Mouse (Mus musculus) cerebellum, adult 11-12 months (tissue): Measurements from ENCODE around the gene Ppa2.
A peak's percentile ranks its signal among the peaks of the same experiment; 100 is the strongest.

Experiments
- DNase-seq: peaks from one replicate; pipeline ENCODE4 v3.0.0; 2022

Gene Ppa2

DNA sequence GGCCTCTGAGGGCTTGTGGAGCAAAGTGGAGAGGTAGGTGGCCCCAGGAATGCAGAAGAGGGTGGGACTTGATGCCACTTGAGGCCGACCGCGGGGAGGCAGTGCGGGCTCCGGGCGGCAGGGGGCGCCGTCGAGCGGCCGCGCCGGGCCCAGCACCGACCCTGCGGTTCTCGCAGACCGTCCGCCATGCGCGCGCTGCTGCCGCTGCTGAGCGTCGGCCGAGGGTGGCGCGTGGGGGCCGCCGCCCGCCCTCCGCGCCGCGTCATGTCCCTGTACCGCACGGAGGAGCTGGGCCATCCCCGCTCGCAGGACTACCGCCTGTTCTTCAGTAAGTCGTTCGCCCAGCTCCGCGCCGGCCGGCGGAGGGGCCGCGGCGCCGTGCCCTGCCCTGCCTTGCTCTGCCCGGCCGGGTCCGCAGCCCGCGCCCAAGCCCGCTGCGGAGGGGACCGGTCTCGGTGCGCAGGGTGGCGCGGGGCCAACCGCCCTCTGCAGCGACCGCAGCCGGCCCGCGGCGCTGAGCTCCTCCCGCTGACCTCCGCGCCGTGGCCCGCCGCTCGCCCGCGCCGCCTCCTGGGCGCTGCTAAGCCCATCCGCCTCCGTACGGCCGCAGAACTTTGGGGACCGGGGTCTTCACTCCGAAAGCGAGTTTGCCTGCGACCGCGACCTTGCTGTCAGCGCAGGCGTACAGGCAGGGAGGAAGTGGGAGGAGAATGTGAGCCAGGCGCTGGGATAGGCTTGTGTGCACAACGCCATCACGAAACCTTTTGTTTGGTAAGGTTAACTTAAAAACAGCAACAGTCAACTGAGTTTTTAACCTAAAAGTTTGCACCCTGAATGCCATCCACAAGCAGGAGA lies at the start of gene Ppa2:
Ppa2 (plus strand) TSS at position 157 of the 855 bp plus-strand sequence.
- DNase-seq = peak; percentile 85

DNA sequence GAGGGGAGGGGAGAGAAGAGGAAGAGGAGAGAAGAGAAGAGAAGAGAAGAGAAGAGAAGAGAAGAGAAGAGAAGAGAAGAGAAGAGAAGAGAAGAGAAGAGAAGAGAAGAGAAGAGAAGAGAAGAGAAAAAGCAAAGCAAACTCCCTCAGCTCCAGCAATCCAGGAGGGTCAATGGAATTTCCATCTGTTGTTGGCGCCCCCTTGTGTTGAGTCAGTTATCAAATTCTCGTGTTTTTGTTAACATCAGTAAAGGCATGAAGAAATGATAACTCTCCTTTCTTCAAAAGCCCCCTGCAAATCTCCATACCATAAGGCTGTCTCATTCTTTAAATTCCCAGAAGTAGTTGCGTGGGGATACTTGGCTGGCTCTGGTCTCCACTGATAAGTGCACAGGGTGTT lies 38.0 kb upstream of the Ppa2 start:
- DNase-seq = peak; percentile 37

DNA sequence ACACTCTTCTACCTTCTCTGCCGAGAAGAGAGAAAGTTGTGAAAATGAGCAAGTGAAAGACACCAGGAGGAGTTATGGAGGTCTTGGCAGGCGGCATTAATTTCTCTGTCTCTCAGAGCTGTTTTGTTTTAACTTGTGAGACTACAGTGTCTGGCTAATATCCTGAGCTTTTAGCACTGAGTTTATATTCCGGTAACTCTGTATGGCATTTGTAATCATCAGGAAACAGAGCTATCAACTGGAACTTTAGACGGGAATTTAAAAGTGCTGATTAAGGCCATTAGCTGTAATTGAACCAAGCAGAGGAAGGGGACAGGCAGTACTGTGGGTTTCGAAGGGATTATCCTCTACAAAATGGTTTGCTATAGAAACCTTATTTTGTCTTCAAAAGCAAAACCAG lies 25.3 kb upstream of the Ppa2 start:
- DNase-seq = no peak

DNA sequence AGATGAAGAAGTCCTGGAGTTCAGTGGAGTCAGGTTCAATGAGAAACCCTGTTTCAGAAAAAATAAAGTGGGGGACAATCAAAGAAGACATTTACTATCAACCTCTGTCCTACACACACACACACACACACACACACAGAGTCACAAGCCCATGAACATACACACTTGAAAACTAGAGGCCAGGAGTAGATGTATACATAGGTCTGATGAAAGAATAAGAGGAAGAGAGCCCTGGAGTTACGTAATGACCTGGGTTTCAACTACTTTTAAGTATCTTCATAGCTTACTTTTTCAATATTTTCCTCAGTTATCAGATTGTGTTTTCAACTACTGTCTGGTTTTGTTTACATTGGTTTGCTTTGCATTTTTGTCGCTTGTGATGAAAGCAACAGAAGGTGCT lies 21.1 kb upstream of the Ppa2 start:
- DNase-seq = no peak

DNA sequence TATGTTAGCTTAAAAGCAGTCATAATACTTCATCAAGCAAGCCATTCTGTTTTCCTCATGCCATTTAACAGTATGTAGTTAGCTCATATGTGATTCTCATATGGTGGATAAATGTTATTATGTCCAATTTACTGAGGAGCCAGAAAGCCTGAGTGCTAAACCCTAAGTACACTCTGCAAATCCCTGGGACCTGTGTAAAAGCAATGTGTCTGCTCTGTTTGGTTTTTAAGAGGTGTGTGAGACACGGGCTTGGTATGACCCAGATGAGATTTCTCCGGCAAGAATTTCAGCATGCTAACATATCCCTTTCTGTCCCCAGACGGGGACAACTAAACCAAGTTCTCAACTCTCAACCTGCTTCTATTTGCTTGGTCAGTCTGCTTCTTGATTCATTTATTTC lies 5.6 kb upstream of the Ppa2 start:
- DNase-seq = no peak

DNA sequence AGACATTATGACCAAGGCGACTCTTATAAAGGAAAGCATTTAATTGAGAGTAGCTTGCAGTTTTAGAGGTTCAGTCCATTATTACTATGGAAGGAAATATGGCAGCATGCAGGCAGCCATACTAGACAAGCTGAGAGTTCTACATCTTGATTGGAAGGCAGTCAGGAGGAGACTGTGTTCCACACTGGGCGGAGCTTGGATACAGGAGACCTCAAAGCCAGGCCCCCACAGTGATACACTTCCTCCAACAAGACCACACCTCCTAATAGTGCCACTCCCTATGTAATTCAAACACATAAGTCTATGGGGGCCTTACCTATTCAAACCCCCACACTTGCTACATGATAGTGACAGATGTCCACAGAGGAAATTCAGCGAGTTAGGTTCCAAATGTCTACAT lies 1.5 kb upstream of the Ppa2 start:
- DNase-seq = no peak

DNA sequence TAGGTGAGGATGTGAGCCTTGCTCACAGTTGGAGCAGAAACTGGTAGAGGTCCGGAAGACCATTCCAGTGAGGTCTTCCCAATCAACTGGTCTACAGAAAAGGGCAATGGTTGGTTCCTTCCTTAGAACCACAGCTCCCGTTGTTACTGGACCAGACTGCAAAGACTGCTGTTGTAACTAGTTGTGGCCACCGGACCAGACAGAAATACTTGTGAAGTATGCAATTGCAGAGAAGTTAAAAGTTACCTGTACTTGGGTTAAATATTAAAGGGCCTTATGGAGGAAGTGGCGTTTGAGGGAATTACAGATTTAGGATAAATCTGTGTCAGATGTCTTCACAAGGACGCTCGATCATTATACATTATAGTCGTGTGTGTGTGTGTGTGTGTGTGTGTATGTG lies 551 bp upstream of the Ppa2 start:
- no peak for DNase-seq

DNA sequence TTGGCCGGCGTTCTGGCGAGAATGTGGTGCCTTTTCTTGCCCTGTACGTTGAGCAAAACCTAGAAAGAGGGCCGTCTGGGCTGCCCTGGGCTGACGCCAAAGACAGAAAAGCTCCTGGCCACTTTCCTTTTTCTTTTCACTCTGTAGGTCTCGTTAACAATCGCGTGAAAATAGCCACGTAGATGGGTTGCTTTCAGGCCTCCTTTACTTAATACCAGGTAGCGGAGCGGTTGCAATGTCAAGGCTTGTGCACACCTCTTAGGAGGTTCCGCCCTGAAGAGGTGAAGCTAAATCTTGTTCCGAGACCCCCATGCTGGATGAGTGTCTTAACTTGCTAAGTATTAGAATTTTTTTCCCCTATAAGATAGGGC lies 884 bp downstream of the Ppa2 start:
- DNase-seq = no peak

DNA sequence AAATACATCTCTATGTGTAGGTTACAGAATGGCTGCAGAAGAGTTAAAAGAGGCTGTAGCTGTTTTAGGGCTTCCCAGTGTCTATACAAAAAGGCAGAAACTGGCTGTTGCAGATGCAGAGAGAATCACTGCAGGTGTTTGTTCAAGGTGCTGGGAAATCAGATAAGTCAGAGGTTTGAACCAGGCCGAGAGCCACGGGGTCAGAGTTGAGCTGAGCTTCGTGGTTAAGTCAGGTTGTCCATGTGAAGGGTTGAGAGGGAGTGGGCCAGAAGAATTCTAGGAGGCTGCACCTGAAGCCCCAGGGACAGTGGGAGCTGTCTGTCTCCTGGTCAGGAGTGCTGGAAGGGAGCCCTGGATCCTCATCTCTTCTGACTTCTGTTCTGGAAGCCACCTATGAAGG lies 2.4 kb downstream of the Ppa2 start:
- no peak for DNase-seq

DNA sequence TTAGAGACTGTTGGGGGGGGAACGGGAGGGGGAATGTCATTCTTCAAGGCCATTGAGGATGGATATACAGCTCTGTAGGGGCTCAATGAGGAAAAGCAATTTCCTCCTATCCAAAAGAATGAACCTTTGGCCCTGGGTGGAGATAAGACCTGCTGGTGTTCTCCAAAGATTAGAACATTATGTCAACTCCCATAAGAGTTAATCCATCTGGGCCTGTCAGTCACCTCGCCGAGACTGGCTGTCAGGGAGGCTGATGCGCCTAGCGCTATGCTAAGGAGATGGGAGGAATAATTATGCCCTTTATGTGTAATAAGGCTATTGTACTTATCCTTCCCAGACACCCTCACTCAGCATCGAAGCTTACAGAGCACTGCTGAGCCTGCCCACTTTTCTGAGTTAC lies 2.9 kb downstream of the Ppa2 start:
- DNase-seq = no peak

DNA sequence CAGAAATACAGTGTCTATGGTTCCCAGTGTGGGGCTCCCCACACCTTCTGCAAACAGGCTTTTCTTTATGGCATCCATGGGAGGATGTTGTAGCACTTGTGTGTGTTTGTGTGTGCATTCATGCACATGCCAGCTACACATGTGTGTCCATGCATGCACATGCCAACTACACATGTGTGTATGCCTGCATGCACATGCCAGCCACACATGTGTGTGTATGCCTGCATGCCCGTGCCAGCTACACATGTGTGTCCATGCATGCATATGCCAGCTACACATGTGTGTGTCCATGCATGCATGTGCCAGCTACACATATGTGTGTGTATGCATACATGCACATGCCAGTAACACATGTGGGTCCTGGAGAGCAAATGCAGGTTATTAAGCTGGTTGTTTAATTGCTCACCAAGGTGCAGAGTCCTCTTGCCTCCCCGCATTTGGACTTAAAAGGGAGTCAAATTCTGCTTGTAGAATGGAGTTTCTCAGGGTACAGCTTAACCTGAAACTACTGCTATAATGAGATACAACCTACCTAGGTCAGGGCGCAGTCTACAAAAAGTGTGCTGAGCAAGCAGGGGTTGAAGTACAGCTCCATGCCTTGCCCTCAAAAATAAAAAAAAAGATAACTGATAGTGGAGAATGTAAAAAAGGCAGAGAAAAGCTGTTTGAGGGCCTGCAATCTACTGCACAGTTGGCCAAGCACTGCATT lies 3.7 kb downstream of the Ppa2 start:
- DNase-seq = no peak

DNA sequence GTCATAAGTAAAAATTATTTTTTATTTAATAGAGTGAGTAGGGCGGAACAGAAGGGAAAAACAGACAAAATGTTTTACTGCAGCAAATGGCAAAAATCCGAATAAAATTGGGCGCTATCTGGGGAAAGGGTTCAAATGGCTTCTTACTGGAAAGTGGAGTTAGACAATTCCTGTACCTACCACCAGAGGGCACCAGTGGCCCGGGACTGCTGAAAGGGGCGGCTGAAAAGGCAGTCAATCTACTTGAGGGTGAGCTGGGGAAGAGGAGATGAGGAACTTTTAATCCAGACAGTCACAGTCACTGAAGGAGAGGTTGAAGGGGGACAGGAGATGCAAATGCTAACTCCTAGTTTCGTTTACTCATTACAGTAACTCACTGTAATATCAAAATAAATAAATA lies 4.6 kb downstream of the Ppa2 start:
- peak; percentile 46 for DNase-seq

DNA sequence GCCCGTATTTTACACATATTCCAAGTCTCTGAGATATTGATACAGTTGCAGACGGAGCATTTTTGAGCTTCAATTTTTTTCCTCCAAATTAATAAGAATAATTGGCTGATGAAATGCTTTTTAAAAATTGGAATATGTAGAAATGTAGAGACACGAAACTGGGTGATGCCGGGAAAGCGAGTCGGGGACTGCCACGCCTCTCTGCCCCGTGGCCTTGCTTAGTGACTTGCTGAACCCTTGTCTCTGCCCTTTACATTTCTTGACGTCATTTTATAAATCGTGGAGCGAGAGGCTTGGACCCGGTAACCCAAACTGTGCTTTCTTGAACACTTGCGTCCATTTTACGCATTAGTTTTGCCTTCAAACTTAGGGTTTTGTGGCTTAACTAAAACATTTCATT lies 5.1 kb downstream of the Ppa2 start:
- DNase-seq = no peak

DNA sequence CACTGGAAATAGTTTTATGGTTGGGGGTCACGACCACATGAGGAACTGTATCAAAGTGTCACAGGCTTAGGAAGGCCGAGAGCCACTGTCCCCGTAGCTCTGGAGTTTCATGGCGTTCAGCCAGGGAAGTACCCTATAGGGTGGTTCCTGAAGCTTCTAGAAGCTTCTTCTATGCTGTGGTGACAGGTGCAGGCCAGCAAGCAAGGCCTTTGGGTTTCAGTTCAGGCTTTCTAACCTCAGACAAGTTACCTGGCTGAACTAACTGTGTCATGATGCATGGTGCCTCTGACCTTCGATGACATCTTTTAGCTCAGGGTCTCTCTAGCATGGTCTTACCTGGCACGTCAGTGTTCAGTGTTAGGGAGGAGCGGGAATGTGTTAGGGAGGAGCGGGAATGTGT lies 5.7 kb downstream of the Ppa2 start:
- no peak for DNase-seq

DNA sequence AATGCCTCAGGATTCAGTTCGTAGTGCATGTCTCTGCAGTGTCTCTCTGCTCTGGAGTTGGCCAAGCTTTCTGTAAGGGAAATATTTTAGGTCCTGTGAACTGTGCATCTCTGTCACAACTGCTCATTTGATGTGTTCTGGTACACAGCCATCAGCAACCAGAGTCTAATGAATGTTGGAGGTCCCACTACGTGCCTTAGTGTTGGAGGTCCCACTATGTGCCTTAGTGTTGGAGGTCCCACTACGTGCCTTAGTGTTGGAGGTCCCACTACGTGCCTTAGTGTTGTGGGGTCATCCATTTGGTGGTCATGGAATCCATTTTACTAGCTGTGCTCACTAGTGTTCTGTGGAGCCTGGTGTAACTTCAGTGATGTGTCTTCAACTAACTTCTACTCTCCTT lies 7.9 kb downstream of the Ppa2 start:
- no peak for DNase-seq

DNA sequence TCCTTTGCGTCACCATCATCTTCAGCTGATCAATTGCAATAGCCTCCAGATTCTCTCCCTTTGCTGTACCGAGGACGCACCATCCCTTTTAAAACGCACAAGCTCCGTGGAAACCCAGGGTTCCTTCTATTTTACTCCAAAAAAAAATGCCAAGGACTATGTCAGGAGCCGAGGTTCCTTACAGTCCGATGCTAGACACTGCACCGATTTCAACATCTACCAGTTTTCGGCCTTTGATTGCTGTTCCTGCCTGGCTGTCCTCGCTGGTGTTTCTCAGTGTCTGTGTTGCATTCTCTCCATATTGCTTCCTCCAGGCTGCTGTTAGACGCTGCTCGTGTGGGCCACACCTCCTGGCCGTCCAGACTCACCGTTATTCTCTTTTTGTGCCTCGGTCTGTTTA lies 8.7 kb downstream of the Ppa2 start:
- DNase-seq = no peak

DNA sequence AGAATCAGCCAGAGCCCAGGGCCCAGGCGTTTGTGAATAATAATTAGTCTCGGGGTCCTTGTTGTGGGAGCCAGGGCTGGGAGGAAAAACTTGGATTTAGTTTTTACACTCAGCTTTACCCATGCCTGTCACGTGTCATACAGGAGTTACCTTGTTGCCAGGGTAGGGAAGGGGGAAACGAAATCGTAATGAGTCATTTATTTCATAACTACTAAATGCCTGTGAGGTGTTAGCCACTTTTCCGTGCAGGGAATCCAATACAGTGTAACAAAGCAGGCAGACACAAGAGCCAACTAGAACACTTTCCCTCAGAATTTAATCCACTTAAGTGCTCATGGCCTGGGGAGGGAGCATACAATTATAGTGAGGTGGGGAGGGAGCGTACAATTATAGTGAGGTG lies 9.9 kb downstream of the Ppa2 start:
- DNase-seq = no peak

DNA sequence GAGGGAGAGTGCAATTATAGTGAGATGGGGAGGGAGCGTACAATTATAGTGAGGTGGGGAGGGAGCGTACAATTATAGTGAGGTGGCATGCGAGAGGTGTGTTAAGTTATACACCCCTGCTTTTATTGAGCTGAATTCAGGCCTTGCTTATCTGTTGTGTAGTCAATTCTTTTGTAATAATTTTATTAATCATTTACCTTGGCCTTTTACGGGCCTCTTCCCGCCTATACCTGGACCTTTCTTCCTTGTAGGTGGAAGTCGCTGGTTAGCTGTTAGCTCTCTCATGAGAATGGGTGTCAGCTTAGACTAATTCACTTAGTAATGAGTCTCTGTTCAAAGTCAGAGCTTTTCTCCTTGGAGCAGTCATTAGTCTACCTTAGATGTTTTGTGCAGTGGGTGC lies 10.4 kb downstream of the Ppa2 start:
- DNase-seq = no peak

DNA sequence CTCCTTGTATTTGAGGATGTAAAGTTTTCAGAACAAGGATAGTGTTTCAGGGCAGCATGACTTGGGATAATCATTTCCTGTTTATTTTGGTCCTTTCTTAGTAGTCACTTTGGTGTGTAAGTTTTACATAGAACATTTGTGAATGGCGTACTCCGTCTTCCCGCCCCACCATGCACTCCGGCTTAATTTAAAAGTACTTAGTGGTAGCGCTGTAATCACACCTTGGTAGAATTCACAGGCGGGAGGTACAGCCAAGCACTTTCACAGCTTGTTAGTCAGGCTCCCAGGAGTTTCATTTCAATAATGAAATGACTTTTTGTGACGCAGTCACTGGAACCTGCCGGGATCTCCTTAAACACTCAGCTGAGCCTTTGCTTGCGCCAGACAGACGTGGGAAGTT lies 12.0 kb downstream of the Ppa2 start:
- no peak for DNase-seq

DNA sequence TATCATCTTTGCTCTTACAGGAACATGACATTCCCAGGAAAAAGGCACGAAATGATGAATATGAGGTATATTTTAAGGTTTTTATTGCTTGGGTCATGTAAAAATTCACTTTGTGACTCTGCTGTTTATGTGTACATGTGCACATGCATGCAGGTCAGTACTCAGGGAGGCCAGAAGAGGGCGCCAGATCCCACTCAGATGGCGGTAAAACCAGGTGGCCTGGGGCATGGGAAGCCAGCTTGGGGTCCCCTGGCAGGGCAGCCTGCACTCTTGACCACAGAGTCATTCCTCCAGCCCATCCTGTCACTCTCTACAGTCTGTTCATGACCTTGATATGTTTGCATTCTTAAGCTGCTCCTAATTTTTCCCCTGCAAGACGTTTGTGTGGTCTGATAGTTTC lies 12.6 kb downstream of the Ppa2 start:
- no peak for DNase-seq

DNA sequence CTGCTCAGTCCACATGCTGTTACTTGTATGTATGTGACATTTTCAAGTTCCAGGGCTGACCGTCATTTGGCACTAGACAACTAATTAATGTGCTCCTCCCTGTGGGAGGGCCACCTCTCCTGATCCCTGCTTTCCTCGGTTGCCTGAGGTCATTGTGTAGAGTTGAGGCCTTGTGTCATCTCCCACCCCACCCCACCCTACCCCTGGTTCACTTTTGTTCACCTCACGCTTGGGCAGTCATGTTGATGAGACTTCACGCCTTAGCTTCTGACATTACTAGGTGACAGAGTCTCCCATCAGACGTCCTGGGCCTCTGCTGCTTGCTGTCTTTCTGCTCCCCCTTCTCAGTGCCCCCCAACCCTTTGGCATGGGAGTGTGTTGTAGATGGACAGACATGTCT lies 15.2 kb downstream of the Ppa2 start:
- no peak for DNase-seq

DNA sequence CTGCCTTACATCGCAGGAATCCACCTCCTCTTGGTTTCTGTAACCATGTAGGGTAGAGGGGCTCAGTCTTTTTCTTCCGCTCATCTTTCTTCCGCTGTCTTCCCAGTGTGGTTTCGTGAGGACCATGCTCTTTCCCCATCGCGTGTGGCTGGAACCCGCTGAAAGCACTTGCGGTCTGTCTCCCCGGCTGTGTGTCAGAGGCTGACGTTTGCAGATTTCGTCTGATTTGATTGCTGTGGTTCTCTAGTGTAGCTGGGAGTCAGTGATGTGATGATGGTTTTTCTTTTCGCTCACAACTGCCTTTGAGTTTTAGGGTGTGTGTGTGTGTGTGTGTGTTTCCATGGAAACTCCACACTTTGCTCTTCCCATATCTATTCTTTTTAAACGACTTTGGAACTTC lies 18.6 kb downstream of the Ppa2 start:
- no peak for DNase-seq

DNA sequence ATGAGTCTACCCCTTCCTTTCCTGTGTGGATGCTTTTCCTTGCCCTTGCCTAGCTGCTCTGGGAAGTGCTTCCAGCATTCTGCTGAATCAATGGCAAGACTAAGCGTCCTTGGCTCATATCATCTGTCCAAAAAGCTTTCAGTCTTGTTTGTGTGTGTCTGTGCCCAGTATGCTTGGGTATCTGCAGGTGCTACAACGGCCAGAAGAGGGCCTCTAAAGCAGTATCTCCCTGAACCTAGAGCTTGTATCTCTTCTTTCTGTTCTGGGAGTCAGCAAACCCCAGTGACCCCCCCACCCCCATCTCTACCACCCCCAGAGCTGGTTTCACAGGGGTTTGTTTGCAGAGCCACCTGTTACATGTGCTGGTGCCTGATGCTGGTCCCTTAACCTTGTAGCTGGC lies 19.5 kb downstream of the Ppa2 start:
- DNase-seq = no peak

DNA sequence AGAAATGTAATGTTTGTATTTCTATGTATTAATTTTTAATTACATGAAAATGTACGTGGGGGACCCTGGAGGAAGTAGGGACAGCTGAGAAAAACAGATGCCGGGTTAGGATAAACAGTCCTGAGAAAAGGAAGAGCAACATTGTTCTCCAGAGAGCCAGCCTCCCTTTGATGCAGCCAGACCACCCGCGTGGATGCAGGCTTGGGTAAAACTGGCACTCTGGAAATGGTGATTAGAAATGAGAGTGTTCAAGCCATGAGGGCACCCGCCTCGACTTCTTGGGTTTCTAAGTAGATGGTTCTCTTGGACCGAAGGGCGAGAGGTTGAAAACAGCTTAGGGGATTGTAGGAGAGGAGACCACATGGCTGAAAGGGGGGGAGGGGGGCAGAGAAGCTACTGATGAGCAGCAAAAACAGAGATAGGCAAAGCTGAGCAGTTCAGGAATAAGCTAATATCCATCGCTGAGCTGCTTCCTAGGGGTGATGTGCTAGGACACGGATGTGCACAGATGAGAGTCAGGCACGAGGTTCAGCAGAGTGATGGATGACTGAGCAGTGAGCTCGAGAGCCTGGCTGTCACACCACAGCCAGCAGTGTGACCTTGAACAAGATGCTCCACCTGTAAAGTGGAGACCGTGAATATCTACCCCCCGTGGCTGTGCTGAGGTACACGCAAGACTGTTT lies 21.4 kb downstream of the Ppa2 start:
- no peak for DNase-seq
